Mouse (Mus musculus) embryonic facial prominence, embryonic 12.5 days (tissue): ENCODE measurements at regions not wholly inside any gene's neighbourhood (a gene's known extent, or its start where the extent isn't known, plus 50 kb on each side); places are given as distances from the start of the nearest gene placed in this dataset.
A peak's percentile ranks its signal among the peaks of the same experiment; 100 is the strongest.

Source experiments
- ATAC-seq: fragments of 200-750 bp; cut with Nextera tagmentation; 2 replicates; pipeline ENCODE4 v1.8.0; 2017; ENCODE audit not compliant: insufficient number of reproducible peaks, insufficient read depth, low FRiP score, low TSS enrichment
- H3K27ac ChIP-seq: fragments of 300-500 bp; sonication (generic); 2 replicates; pipeline ENCODE4 v1.5.1; 2016; ENCODE audit warnings: mild to moderate bottlenecking
- H3K27me3 ChIP-seq: fragments of 300-500 bp; sonication (generic); 2 replicates; pipeline ENCODE4 v1.6.1; 2016; ENCODE audit warnings: mild to moderate bottlenecking, moderate library complexity
- H3K36me3 ChIP-seq: fragments of 300-500 bp; sonication (generic); 2 replicates; pipeline ENCODE4 v1.6.1; 2016; ENCODE audit warnings: mild to moderate bottlenecking
- H3K4me1 ChIP-seq: fragments of 300-500 bp; sonication (generic); 2 replicates; pipeline ENCODE4 v1.6.1; 2016
- H3K4me2 ChIP-seq: fragments of 300-500 bp; sonication (generic); replicated peaks from 2 replicates; pipeline ENCODE4 v1.6.1; 2016; ENCODE audit warnings: mild to moderate bottlenecking, moderate library complexity
- H3K4me3 ChIP-seq: fragments of 300-500 bp; sonication (generic); 2 replicates; pipeline ENCODE4 v1.5.1; 2016; ENCODE audit warnings: mild to moderate bottlenecking
- H3K9ac ChIP-seq: fragments of 300-500 bp; sonication (generic); 2 replicates; pipeline ENCODE4 v1.6.1; 2016; ENCODE audit warnings: mild to moderate bottlenecking, moderate library complexity
- H3K9me3 ChIP-seq: fragments of 300-500 bp; sonication (generic); 2 replicates; pipeline ENCODE4 v1.6.1; 2016; ENCODE audit warnings: mild to moderate bottlenecking, moderate library complexity
- WGBS: fragments of 180-500 bp; shearing (Covaris S2); methylation state at CpG from one replicate; pipeline ENCODE4 v1.1.7; 2016; 5-methylcytosine and 5-hydroxymethylcytosine counted together

DNA sequence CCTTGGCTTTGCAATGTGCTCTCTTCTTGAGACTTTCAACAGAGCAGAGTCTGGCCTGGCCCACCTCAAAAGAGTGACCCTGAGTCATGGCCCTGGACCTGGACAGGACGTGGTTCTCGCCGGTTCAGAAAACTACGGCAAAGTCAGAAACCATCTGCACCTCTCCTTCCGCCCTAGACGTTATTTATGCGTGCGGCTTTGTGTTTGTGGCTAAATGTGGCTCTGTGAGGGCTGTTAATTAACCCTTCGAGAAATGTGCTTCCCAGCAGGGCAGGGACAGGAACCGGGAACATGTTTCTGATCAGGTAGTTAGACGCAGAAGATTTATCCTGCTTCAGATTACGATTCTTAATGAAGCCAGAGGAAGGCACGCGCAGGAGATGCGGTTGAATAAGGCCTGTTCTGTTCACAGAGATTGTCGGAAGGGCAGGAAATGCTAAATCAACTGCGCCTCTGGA is 137.6 kb upstream of the Haao start:
- Histone ChIP-seq H3K27ac (peak overlapping the region; percentile 89), H3K9me3 (no peaks in the 10 kb centered on the region), H3K4me2 (no peak overlapping the region), H3K4me3 (no peak overlapping the region), H3K27me3 (no peaks in the 10 kb centered on the region), H3K36me3 (no peaks in the 10 kb centered on the region), H3K9ac (no peak overlapping the region), H3K4me1 (peaks cover 82% of the 10 kb centered on the region)
- no peak for ATAC-seq
- WGBS, result 22% methylated on average over 17 of the region's 17 CpGs

DNA sequence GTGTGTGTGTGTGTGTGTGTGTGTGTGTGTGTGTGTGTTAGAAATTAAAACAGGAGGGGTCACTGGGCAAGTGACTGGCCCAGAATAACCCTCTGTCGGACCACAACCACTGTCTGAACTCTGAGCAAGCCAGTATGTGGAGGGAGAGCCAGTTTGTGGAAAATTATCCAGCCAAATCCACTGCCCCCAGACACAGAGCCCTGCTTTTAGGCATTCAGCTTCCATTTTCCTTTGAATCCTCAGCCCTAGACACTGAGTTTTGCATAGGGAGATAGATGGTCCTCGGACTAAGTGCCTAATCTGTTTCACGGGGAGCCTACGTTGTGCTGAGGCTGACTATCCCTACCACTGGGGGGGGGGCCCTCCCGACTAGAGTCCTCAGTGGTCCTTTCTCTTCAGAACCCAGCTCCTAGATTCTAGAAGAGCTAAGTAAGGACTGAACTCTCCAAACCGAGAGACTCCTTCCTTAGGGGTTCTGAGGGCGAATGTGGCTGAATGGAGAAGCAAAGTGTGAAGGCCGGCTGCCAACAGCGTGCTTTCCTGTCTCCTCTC is 136.2 kb upstream of the Haao start:
- H3K9ac ChIP-seq, result no peak overlapping the region
- no peak overlapping the region for H3K4me3 ChIP-seq
- H3K4me2 ChIP-seq, result no peak overlapping the region
- no peaks in the 10 kb centered on the region for H3K36me3 ChIP-seq
- H3K27me3 ChIP-seq, result no peaks in the 10 kb centered on the region
- ATAC-seq, result no peak
- whole genome bisulfite sequencing, result 84% methylated on average over 9 of the region's 9 CpGs
- peak overlapping the region; percentile 89 for H3K27ac ChIP-seq
- no peaks in the 10 kb centered on the region for H3K9me3 ChIP-seq
- H3K4me1 ChIP-seq, result peaks cover 80% of the 10 kb centered on the region

DNA sequence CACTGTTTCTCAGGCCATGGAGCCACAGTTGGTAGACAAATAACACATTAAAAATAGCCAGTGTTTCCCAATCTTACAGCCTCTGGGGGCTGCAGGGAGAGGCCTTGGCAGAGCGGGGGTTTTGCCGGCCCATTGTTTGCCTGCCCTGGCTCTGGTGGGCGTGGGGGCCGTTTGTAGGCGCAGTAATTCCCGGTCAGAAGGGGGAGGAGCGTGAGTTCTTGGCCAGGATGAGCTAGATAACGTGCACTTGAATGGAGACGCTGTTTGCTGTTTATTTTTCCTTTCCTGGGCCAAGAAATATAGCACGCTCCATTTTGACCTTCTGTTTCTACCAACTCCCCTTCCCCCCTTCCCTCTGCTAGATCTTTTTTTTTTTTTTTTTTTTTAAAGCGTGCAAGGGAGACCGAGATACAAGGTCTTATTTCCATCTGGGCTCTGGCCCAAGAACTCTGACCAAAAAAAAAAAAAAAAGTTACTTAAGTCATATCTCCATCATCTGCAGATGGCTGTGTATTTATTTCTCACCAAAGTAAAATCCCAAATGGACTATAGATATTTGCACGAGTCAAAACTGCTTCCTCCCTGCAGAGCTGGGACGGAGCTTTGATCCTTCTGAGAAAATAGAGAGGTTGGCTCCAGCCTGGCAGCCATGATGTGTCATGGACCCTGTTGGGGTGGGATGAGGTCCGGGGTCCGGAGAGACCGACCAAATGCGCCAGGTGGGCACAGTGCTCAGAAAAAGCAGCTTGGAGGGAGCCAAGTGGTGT is 135.5 kb upstream of the Haao start:
- Histone ChIP-seq H3K4me1 (peaks cover 76% of the 10 kb centered on the region), H3K4me3 (no peak overlapping the region), H3K27ac (peak overlapping the region; percentile 92), H3K36me3 (no peaks in the 10 kb centered on the region), H3K9me3 (no peaks in the 10 kb centered on the region), H3K9ac (no peak overlapping the region), H3K4me2 (no peak overlapping the region), H3K27me3 (no peaks in the 10 kb centered on the region)
- WGBS, result 36% methylated on average over 18 of the region's 18 CpGs
- ATAC-seq, result peak; percentile 1; the same call in 1 of the 2 replicates

DNA sequence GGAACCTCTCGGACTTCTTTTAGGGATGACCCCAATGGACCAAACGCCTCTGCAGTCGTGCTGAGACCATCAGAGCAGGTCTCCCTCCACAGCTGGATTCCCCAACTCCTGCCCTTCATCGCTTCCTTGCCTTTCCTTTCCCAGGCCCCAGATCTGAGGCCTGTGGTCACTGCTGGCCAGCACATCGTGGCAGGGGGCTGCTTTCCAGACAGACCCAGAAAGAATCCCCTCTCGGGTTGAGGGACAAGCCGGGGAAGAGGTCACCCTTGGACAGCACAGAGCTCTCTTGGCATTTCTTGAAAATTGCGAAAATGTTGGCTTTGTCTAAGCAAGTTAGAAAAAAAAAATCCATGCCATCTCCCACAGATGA is 134.9 kb upstream of the Haao start:
- Histone ChIP-seq H3K9me3 (no peaks in the 10 kb centered on the region), H3K4me1 (peaks cover 71% of the 10 kb centered on the region), H3K4me2 (no peak overlapping the region), H3K27me3 (no peaks in the 10 kb centered on the region), H3K27ac (peak overlapping the region; percentile 92), H3K9ac (no peak overlapping the region), H3K36me3 (no peaks in the 10 kb centered on the region), H3K4me3 (no peak overlapping the region)
- WGBS, result 62% methylated on average over 8 of the region's 8 CpGs
- no peak for ATAC-seq

DNA sequence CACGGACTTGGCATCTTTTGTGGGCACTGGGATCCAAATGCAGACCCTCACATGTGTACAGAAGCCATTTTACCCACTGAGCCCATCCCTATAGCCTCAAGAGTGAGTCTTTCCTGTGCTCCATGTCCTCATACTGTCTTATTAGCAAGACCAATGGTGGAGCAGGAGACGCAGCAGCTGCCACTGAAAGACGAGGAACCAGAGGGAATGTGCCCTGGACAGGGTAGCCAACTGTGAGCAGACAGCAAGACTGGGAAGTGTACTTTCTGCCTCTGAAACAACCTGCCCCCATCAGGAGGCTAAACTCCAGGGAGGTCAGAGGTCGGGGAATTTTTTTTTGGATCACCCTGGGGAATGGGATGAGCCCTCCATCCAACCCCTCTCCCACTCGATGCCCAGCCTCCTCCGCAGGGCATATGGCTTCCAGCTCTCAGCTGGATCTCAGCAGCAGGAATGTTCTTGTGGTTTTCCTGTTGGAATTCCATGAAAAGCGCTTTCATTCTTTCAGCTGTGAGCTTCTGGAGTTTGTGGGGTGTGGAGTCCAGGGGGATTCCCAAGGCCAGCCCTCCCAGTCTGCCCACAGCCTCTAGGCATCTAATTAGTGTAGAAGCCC is 131.2 kb upstream of the Haao start:
- Histone ChIP-seq H3K4me3 (no peak overlapping the region), H3K27ac (peak overlapping the region; percentile 73), H3K9me3 (no peaks in the 10 kb centered on the region), H3K4me1 (peaks cover 40% of the 10 kb centered on the region), H3K4me2 (no peak overlapping the region), H3K27me3 (no peaks in the 10 kb centered on the region), H3K36me3 (no peaks in the 10 kb centered on the region), H3K9ac (no peak overlapping the region)
- 45% methylated on average over 7 of the region's 7 CpGs for WGBS
- no peak for ATAC-seq

DNA sequence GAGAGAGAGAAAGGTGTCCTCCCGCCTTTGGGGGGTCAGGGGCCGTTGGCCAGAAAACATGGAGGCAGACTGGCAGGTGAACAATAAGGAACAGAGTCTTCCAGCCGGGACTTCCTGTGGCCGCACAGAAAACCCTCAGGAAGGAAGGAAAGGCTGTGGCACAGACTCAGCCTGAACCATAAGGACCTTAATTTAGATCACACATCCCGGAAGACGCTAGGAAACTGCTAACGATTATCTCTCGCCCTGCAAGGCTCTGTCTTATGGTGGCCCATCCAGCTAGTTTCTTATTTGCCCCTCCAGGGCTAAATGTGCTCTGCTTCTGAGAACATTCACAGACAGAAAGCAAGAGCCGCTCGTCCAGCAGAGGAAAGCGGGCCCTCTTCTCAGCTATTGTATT is 130.0 kb upstream of the Haao start:
- no peaks in the 10 kb centered on the region for H3K36me3 ChIP-seq
- no peak for ATAC-seq
- peak overlapping the region; percentile 72; the same call in 1 of the 2 replicates for H3K27ac ChIP-seq
- 70% methylated on average over 11 of the region's 11 CpGs for WGBS
- H3K4me3 ChIP-seq, result no peak overlapping the region
- no peaks in the 10 kb centered on the region for H3K9me3 ChIP-seq
- H3K4me2 ChIP-seq, result no peak overlapping the region
- no peaks in the 10 kb centered on the region for H3K27me3 ChIP-seq
- H3K9ac ChIP-seq, result no peak overlapping the region
- peaks cover 42% of the 10 kb centered on the region for H3K4me1 ChIP-seq

DNA sequence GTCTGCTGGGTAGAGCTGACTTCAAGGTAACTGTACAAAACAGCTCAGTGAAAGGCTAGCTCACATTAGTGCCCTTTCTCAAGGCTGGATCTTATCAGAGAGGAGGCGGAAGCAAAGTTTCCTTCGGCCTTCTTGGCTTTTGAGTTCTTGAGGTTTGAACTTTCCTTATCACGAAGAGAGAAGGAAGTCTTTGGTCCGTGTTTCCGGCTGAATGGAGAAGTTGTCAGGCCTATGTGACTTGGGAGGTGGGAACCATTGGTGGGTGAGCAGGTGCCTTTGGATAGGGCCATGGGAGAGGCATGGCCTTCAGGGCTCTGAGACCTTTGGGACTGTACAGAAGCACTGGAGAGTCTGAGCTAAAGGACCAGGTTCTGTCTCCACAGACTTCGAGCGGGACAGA is 128.1 kb upstream of the Haao start:
- Histone ChIP-seq H3K27me3 (no peaks in the 10 kb centered on the region), H3K4me1 (peaks cover 33% of the 10 kb centered on the region), H3K9me3 (no peaks in the 10 kb centered on the region), H3K4me2 (no peak overlapping the region), H3K9ac (no peak overlapping the region), H3K27ac (no peak overlapping the region), H3K4me3 (no peak overlapping the region), H3K36me3 (no peaks in the 10 kb centered on the region)
- no peak for ATAC-seq
- 91% methylated on average over 7 of the region's 7 CpGs for WGBS

DNA sequence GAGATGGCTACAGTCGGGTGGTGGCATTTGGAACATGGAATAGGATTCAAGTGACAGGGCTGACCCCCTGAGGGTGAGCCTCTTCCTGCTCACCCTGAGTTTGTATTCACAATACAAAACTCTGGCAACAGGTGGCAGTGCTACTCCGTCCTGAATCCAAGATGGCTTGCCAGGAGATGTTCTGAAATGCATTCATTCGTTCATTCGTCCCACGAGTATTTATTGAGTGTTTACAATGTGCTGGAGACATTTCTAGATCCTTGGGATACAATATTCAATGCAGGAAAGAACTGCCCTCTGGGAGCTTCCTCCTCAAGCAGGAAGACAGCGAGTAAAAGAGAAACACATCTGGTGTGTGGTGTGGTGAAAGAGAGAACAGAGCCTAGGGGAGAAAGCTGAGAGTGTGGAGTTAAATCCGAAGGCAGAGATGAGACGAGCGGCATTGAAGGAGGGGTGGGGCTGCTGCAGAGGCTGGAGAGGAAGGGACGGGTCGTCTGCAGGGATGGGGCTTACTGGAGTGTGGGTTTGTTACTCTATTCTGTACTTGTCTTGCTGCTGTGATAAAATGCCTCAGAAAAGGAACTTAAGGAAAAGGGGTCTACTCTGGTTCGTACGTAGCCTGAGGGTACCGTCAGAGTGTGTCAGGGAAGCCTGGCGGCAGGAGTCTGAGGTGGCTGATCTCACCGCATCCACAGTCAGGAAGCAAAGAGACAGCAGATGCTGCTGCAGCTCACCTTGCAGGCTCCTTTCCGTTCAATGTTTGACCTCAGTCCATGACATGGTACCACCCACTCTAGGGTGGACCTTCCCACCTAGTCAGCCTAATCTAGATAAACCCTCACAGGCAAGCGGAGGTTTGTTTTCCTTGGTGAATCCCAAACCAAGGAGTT is 125.9 kb upstream of the Haao start:
- H3K27ac ChIP-seq, result peak overlapping the region; percentile 58
- 20% methylated on average over 18 of the region's 18 CpGs for WGBS
- H3K36me3 ChIP-seq, result no peaks in the 10 kb centered on the region
- peak overlapping the region; percentile 10; the same call in 1 of the 2 replicates for H3K4me2 ChIP-seq
- no peaks in the 10 kb centered on the region for H3K9me3 ChIP-seq
- no peaks in the 10 kb centered on the region for H3K27me3 ChIP-seq
- no peak overlapping the region for H3K9ac ChIP-seq
- H3K4me3 ChIP-seq, result no peak overlapping the region
- ATAC-seq, result no peak
- peaks cover 29% of the 10 kb centered on the region for H3K4me1 ChIP-seq

DNA sequence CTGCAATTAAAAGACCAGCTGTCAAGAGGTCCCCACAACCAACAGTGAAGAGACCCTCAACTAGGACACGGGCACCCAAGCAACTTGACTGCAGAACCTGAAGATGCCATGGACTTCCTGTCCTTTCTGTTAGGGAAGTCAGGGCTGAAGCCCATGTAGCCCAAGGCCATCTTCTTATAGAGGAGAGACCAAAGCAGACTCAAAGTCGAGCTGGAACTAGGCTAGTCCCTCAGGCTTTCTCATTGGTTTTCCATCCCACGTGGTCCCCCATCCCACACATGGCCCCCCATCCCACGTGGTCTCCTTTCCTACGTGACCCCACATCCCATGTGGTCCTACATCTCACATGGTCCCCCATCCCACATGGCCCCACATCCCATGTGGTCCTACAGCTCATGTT is 125.1 kb upstream of the Haao start:
- no peak for ATAC-seq
- Histone ChIP-seq H3K9ac (no peak overlapping the region), H3K4me2 (no peak overlapping the region), H3K27me3 (no peaks in the 10 kb centered on the region), H3K9me3 (no peaks in the 10 kb centered on the region), H3K36me3 (no peaks in the 10 kb centered on the region), H3K27ac (no peak overlapping the region), H3K4me3 (no peak overlapping the region), H3K4me1 (peaks cover 28% of the 10 kb centered on the region)
- WGBS, result 85% methylated on average over 5 of the region's 5 CpGs

DNA sequence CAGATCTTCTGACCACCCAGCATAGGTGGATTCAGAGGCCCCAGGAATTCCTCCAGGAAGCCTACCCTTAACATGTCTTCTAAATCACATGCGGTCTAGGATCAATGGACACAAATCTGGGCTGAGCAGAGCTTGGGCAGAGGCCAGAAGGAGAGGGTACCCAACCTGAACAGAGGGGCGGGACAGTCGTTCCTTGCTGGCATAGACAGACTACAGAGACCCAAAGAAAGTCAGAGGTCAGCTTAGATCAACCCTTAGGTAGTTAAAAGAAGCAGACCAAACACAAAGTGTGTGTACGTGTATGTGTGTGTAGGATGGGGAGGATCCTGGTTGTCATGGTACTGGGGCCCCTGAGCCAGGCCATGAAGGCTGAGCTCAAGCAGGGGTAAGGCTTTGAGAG is 124.7 kb upstream of the Haao start:
- no peak for ATAC-seq

DNA sequence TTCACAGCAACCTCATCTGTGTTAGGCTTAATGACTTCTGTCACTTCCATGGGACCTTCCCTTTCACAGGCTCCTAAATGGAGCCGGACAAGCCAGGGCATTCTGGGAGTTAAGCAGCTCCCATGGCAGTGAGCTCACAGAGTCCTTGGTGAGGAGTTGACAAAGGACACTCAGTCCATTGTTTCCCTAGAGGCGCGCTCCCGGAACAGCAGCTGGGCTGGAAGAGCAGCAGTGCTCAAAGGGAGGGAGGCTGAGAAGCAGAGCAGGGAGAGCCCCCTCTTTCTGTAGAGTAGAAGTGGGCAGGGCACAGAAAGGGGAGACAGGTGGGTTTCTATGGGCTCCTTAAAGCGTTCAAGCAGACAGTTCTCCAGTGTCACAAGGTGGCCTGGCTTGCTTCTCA is 124.3 kb upstream of the Haao start:
- H3K4me1 ChIP-seq, result peaks cover 28% of the 10 kb centered on the region
- 0 out of 2 replicates have a peak overlapping the region, but pooled peaks have one; percentile 30 for H3K27ac ChIP-seq
- ATAC-seq, result no peak
- no peaks in the 10 kb centered on the region for H3K9me3 ChIP-seq
- H3K27me3 ChIP-seq, result no peaks in the 10 kb centered on the region
- WGBS, result 29% methylated on average over 5 of the region's 5 CpGs
- no peak overlapping the region for H3K4me3 ChIP-seq
- H3K9ac ChIP-seq, result no peak overlapping the region
- H3K36me3 ChIP-seq, result no peaks in the 10 kb centered on the region
- H3K4me2 ChIP-seq, result no peak overlapping the region

More for the DNA sequence above, 124.7 kb upstream of the Haao start:
- no peak overlapping the region for H3K27ac ChIP-seq
- no peak overlapping the region for H3K4me2 ChIP-seq
- H3K9ac ChIP-seq, result no peak overlapping the region
- 82% methylated on average over 4 of the region's 4 CpGs for WGBS
- H3K9me3 ChIP-seq, result no peaks in the 10 kb centered on the region
- peaks cover 28% of the 10 kb centered on the region for H3K4me1 ChIP-seq
- H3K4me3 ChIP-seq, result no peak overlapping the region
- H3K27me3 ChIP-seq, result no peaks in the 10 kb centered on the region
- no peaks in the 10 kb centered on the region for H3K36me3 ChIP-seq
